Mouse (Mus musculus) leukemia stem cell, adult 10-12 weeks (primary cell): ENCODE measurements around the gene Orc1. TPM values are rescaled to one million over a fixed set of nuclear protein-coding genes. Genes with fewer than 3 reads are reported as not detected.

Source experiments
- polyA plus RNA-seq: library from polyadenylated mRNA; stranded (reverse); fragments of >175 nt; gene quantifications from 2 replicates; pipeline ENCODE4 v1.2.3, GENCODE M21; 2012; ENCODE audit warnings: low replicate concordance

Orc1 gene
- 8.3 and 29.3 TPM in 2 replicates for polyA plus RNA-seq

DNA sequence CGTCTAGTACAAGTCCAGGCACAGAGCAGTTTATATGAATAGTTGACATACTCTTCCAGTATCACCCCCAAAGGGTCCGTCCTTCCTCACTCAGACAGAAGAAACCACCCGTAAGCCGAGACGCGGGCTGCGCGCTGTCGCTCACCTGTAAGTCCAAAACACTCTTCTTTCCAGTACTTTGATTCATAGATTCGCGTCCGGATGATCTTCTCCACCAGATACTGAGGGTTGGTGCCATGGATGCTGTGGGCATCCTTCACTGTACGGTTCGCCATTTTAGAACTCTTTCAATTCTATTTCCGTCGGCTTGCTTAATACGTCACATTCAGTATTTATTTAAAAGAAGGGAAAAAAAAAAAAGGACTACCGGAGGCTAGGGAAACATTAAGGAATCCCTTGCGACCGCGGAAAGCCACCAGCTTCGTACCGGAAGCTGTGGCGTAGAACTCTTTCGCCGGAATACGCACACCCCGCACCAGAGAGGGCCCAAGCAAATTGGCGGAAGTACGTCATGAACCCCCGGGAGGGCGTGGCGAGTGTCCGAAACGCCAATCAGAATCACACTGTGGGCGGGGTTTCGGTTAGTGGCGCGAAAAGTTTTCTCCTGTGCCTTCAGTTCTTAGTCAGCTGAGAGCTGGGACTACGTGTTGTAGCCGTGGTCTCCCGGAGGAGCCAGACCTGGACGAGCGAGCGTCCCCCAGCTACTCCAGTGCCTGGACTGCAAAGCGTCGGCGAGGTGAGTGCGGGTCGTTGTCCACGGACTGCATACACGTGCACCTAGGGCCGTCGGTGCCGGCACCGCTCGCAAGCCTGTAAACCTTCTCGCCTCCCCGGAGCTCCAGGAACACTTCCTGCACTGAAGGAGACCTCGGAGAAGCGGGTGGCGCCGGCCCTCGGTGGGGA lies at the start of gene Orc1, which contains the start of gene Prpf38a:
Gene Orc1, plus strand, starts transcription at position 584 of the 903 bp plus-strand sequence.
Gene Prpf38a, minus strand, starts transcription at position 497 of the 903 bp plus-strand sequence.

DNA sequence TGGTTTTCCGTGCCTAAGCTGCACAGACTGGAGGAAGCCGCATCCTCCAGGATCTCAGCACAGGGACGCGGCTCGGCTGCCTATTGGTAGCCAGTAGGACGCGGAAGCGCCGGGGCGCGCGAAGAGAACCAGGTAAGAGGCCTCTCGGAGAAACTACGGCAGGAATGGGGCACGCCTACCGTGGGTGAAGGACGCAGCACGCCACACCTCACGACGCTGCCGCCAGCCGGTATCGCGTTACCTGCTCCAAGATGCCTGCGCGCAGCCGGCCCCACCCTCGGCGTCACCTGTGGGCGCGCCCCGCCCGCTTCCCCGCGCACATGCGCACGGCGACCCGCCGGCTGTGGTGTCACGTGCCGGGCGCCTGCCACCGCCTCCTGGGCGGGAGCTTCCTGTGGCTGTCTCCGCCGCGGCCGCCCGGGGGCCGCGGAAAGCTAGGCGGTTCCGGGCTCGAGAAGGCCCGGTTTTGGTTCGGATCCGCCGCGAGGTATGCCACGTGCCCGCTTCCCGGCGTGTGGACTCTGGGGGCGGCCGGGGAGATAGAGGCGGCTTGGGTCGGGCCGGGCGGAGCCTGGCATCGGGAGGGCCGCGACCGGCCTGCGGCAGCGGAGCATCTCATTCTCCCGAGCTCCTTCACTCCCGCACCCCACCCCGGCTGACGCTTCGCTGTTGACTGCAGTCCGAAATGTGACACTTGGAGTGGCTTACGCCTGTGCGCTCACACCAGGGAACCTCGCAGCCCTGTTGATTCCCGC lies 40.5 kb downstream of the Orc1 start, which contains the start of gene Cc2d1b:
Gene Cc2d1b, plus strand, starts transcription at position 354 of the 755 bp plus-strand sequence.

Other genes with a start within 250 kb of the Orc1 start
- not detected in 2 replicates for gene Shisal2a, start 196.1 kb upstream of the Orc1 start, polyA plus RNA-seq
- gene Gpx7, start 172.5 kb upstream of the Orc1 start, polyA plus RNA-seq = 0.36 and 1.9 TPM in 2 replicates
- 15.1 and 30.2 TPM in 2 replicates for gene Tut4, start 120.0 kb upstream of the Orc1 start, polyA plus RNA-seq
- gene Prpf38a, start 87 bp upstream of the Orc1 start, polyA plus RNA-seq = 2.5 and 3.4 TPM in 2 replicates
- 45.8 and 47.7 TPM in 2 replicates for gene Cc2d1b, start 40.5 kb downstream of the Orc1 start, polyA plus RNA-seq
- gene 3110021N24Rik, start 140.2 kb downstream of the Orc1 start, polyA plus RNA-seq = not detected in 2 replicates
- gene Zfyve9, start 201.4 kb downstream of the Orc1 start, polyA plus RNA-seq = 0.11 and 0.33 TPM in 2 replicates